Mouse (Mus musculus) MEL (cell line): ENCODE data around the gene Itsn1. TPM values are rescaled to one million over a fixed set of nuclear protein-coding genes. Genes with fewer than 3 reads are reported as not detected.

Experiments used
- DNase-seq: peaks from one replicate; pipeline ENCODE4 v3.0.0; 2011; ENCODE audit warnings: low read depth, low spot score
- H3K27ac ChIP-seq: 2 replicates; pipeline ENCODE4 v1.5.1; 2012; ENCODE audit warnings: low read depth, mild to moderate bottlenecking, control low read depth, low read length, moderate library complexity; ENCODE audit not compliant: control insufficient read depth
- H3K27me3 ChIP-seq, 2 experiments: fragments of 150-350 bp in 1 of 2; sonication (generic) in 1 of 2; 2 replicates each; pipeline ENCODE4 v1.6.1; 2012; ENCODE audit warnings: low read length in 2 of 2, mild to moderate bottlenecking in 2 of 2, improper control_type of control experiment in 1 of 2, moderate library complexity in 1 of 2; ENCODE audit not compliant: insufficient read depth in 2 of 2, control insufficient read depth in 1 of 2
- H3K36me3 ChIP-seq, 2 experiments: 2 replicates each; pipeline ENCODE4 v1.6.1; 2012 to 2014; ENCODE audit warnings: low read length in 2 of 2, improper control_type of control experiment in 1 of 2, inconsistent platforms in 1 of 2, mild to moderate bottlenecking in 1 of 2; ENCODE audit not compliant: insufficient read depth in 2 of 2, control insufficient read depth in 1 of 2
- H3K4me1 ChIP-seq, 2 experiments: fragments of 150-350 bp in 1 of 2; sonication (generic) in 1 of 2; 2 replicates each; pipeline ENCODE4 v1.6.1; 2012; ENCODE audit warnings: low read length in 2 of 2, improper control_type of control experiment in 1 of 2, mild to moderate bottlenecking in 1 of 2; ENCODE audit not compliant: insufficient read depth in 2 of 2, control insufficient read depth in 1 of 2
- H3K4me3 ChIP-seq, 2 experiments: fragments of 150-350 bp in 1 of 2; sonication (generic) in 1 of 2; 2 replicates each; pipeline ENCODE4 v1.5.1; 2012; ENCODE audit warnings: low read depth in 2 of 2, low read length in 2 of 2, mild to moderate bottlenecking in 2 of 2, moderate library complexity in 2 of 2, control low read depth in 1 of 2, improper control_type of control experiment in 1 of 2; ENCODE audit not compliant: control insufficient read depth in 1 of 2, insufficient read depth in 1 of 2
- H3K79me2 ChIP-seq: 2 replicates; pipeline ENCODE4 v1.6.1; 2012; ENCODE audit warnings: mild to moderate bottlenecking, low read length, moderate library complexity; ENCODE audit not compliant: control insufficient read depth, poor library complexity, insufficient read depth
- H3K9ac ChIP-seq: 2 replicates; pipeline ENCODE4 v1.6.1; 2012; ENCODE audit warnings: low read depth, mild to moderate bottlenecking, control low read depth, low read length, moderate library complexity; ENCODE audit not compliant: control insufficient read depth, poor library complexity, severe bottlenecking
- H3K9me3 ChIP-seq: fragments of 150-350 bp; sonication (generic); replicated peaks from 2 replicates; pipeline ENCODE4 v1.6.1; 2012; ENCODE audit warnings: mild to moderate bottlenecking, low read length, improper control_type of control experiment, moderate library complexity; ENCODE audit not compliant: insufficient read depth
- BHLHE40 ChIP-seq: IDR thresholded peaks from 2 replicates; pipeline ENCODE4 v1.6.1; 2012; ENCODE audit warnings: low read depth, mild to moderate bottlenecking, inconsistent platforms, low read length, improper control_type of control experiment, borderline replicate concordance
- CHD2 ChIP-seq: IDR thresholded peaks from 2 replicates; pipeline ENCODE4 v1.6.1; 2011; ENCODE audit warnings: low read length, improper control_type of control experiment
- CTCF ChIP-seq, 3 experiments: IDR thresholded peaks in 2 of 3; conservative IDR thresholded peaks in 1 of 3; 2 replicates each; pipeline ENCODE4 v1.5.1; 2011 to 2012; ENCODE audit warnings: low read length in 3 of 3, low read depth in 2 of 3, mild to moderate bottlenecking in 2 of 3, improper control_type of control experiment in 1 of 3, inconsistent platforms in 1 of 3, mixed read lengths in 1 of 3, moderate library complexity in 1 of 3; ENCODE audit not compliant: control insufficient read depth in 1 of 3, insufficient read depth in 1 of 3, poor library complexity in 1 of 3, severe bottlenecking in 1 of 3
- GATA1 ChIP-seq: IDR thresholded peaks from 2 replicates; pipeline ENCODE4 v1.6.1; 2011; ENCODE audit warnings: low read depth, low read length, improper control_type of control experiment
- JUND ChIP-seq: IDR thresholded peaks from 2 replicates; pipeline ENCODE4 v1.6.1; 2011; ENCODE audit warnings: low read depth, mild to moderate bottlenecking, improper control_type of control experiment, low read length
- MAX ChIP-seq: IDR thresholded peaks from 2 replicates; pipeline ENCODE4 v1.6.1; 2011; ENCODE audit warnings: low read length, improper control_type of control experiment
- MEF2A ChIP-seq: IDR thresholded peaks from 2 replicates; pipeline ENCODE4 v1.6.1; 2014; ENCODE audit warnings: low read depth, mild to moderate bottlenecking, inconsistent platforms, low read length, improper control_type of control experiment; ENCODE audit not compliant: poor library complexity, insufficient replicate concordance, severe bottlenecking; ENCODE audit errors: extremely low read depth
- MYB ChIP-seq: IDR thresholded peaks from 2 replicates; pipeline ENCODE4 v1.6.1; 2011; ENCODE audit warnings: mild to moderate bottlenecking, low read depth, low read length, improper control_type of control experiment
- TAL1 ChIP-seq: IDR thresholded peaks from 2 replicates; pipeline ENCODE4 v1.6.1; 2012; ENCODE audit warnings: mild to moderate bottlenecking, inconsistent platforms, low read length, moderate library complexity, mixed read lengths
- TBP ChIP-seq: IDR thresholded peaks from 2 replicates; pipeline ENCODE4 v1.8.0; 2011; ENCODE audit warnings: low read depth, low read length, improper control_type of control experiment
- USF1 ChIP-seq: IDR thresholded peaks from 2 replicates; pipeline ENCODE4 v1.6.1; 2014; ENCODE audit warnings: low read depth, mild to moderate bottlenecking, inconsistent platforms, low read length, improper control_type of control experiment, moderate library complexity
- ZMIZ1 ChIP-seq: IDR thresholded peaks from 2 replicates; pipeline ENCODE4 v1.6.1; 2012; ENCODE audit warnings: low read depth, mild to moderate bottlenecking, inconsistent platforms, low read length, improper control_type of control experiment, moderate library complexity
- polyA plus RNA-seq, 2 experiments: library from polyadenylated mRNA; stranded (reverse) in 1 of 2; unstranded in 1 of 2; fragments of >175 nt in 1 of 2; fragments of >200 nt in 1 of 2; gene quantifications; 2 replicates each; pipeline versions ENCODE4 v1.2.1 to v1.2.4; 2012; ENCODE audit warnings: low replicate concordance in 2 of 2, low read depth in 1 of 2; ENCODE audit not compliant: insufficient read length in 2 of 2, insufficient read depth in 1 of 2, missing spikeins in 1 of 2
- total RNA-seq: library from RNA; depleted of rRNA; stranded (reverse); fragments of 300-350 nt; gene quantifications from 2 replicates; pipeline ENCODE4 v1.2.3, GENCODE M21; 2012

Gene Itsn1
- total and polyA plus RNA-seq, 3 experiments: 14.7 to 36.5 TPM; not detected in 1

GRCm38 (mm10) chr16:91879101-91879500 is 150.0 kb downstream of the Itsn1 start:
- no peak for DNase-seq
- Histone ChIP-seq H3K79me2 (no peaks in the 10 kb centered on the region), H3K27ac (no peak overlapping the region), H3K4me3 (no peak overlapping the region), H3K36me3 (no peaks in the 10 kb centered on the region), H3K9me3 (no peaks in the 10 kb centered on the region), H3K4me1 (no peaks in the 10 kb centered on the region), H3K27me3 (no peaks in the 10 kb centered on the region), H3K9ac (no peak overlapping the region)
- no peak for TF ChIP-seq ZMIZ1
- no peak for TF ChIP-seq MYB
- TF ChIP-seq GATA1: no peak
- TF ChIP-seq CHD2: no peak

- H3K9ac ChIP-seq: no peak overlapping the region
- TF ChIP-seq TAL1: peak; percentile 39; the same call in 1 of the 2 replicates
- TF ChIP-seq TBP: no peak
- no peak for TF ChIP-seq CTCF (IDR thresholded peaks at IDR 0.05 in 2 of 3, conservative IDR thresholded peaks at IDR 0.05 in 1 of 3; ENCODE audit: control insufficient read depth in 1 of 3, insufficient read depth in 1 of 3, low read depth in 2 of 3, low read length in 3 of 3, poor library complexity in 1 of 3, severe bottlenecking in 1 of 3)
- TF ChIP-seq, all 39 proteins: peak for 1
- H3K4me3 ChIP-seq: no peak overlapping the region
- no peaks in the 10 kb centered on the region for H3K27me3 ChIP-seq
- no peaks in the 10 kb centered on the region; a peak in 2 of 4 replicates for H3K36me3 ChIP-seq
- no peak overlapping the region for H3K27ac ChIP-seq
- no peaks in the 10 kb centered on the region for H3K9me3 ChIP-seq
- no peak for DNase-seq
- H3K4me1 ChIP-seq: peaks cover 0 to 6% of the 10 kb centered on the region in 2 experiments; a peak in 1 of 4 replicates
- no peaks in the 10 kb centered on the region for H3K79me2 ChIP-seq
Measured at GRCm38 (mm10) chr16:91880869-91881767, 152.0 kb downstream of the Itsn1 start.

- H3K27ac ChIP-seq: no peak overlapping the region
- TF ChIP-seq JUND: no peak
- no peak for TF ChIP-seq TAL1
- TF ChIP-seq MEF2A: no peak
- no peak for TF ChIP-seq MAX
- no peak for TF ChIP-seq USF1
- TF ChIP-seq BHLHE40: no peak
- TF ChIP-seq, all 39 proteins: peak for 0
- no peaks in the 10 kb centered on the region for H3K79me2 ChIP-seq
- H3K4me1 ChIP-seq: peaks cover 0 to 6% of the 10 kb centered on the region in 2 experiments; a peak in 1 of 4 replicates
- no peak overlapping the region for H3K9ac ChIP-seq
- DNase-seq: no peak
- H3K27me3 ChIP-seq: no peaks in the 10 kb centered on the region
- H3K9me3 ChIP-seq: no peaks in the 10 kb centered on the region
- H3K36me3 ChIP-seq: no peaks in the 10 kb centered on the region; a peak in 2 of 4 replicates
- H3K4me3 ChIP-seq: no peak overlapping the region
Measured at GRCm38 (mm10) chr16:91882168-91882859, 153.2 kb downstream of the Itsn1 start.
